Mouse (Mus musculus) ES-E14 (cell line): ENCODE measurements around the gene Lpar3. TPM values are rescaled to one million over a fixed set of nuclear protein-coding genes. Genes with fewer than 3 reads are reported as not detected.
"Not testable (repeated sequence)": the region's sequence is repeated elsewhere in the genome, so short reads cannot be mapped to it uniquely, and the experiment has no call there.

Source experiments
- DNase-seq: peaks from one replicate; pipeline ENCODE4 v3.0.0-alpha.2; 2013; ENCODE audit warnings: low read depth, low spot score
- H3K27ac ChIP-seq: 2 replicates; pipeline ENCODE4 v1.5.1; 2012; ENCODE audit warnings: low read depth, mild to moderate bottlenecking, low read length, moderate library complexity, mixed read lengths; ENCODE audit not compliant: poor library complexity, insufficient read depth, severe bottlenecking
- H3K36me3 ChIP-seq: 2 replicates; pipeline ENCODE4 v1.6.1; 2012; ENCODE audit warnings: mild to moderate bottlenecking, low read length, moderate library complexity, mixed read lengths; ENCODE audit not compliant: control insufficient read depth, poor library complexity, insufficient read depth, severe bottlenecking
- H3K4me1 ChIP-seq, 2 experiments: fragments of 150-350 bp in 1 of 2; sonication (generic) in 1 of 2; 2 replicates each; pipeline ENCODE4 v1.6.1; 2012; ENCODE audit warnings: low read length in 2 of 2, mild to moderate bottlenecking in 1 of 2, mixed read lengths in 1 of 2; ENCODE audit not compliant: control insufficient read depth in 2 of 2, insufficient read depth in 2 of 2, poor library complexity in 1 of 2
- H3K4me3 ChIP-seq, 2 experiments: fragments of 150-350 bp in 1 of 2; sonication (generic) in 1 of 2; 2 replicates each; pipeline ENCODE4 v1.5.1; 2012; ENCODE audit warnings: low read length in 2 of 2, low read depth in 1 of 2, mild to moderate bottlenecking in 1 of 2, mixed read lengths in 1 of 2; ENCODE audit not compliant: insufficient read depth in 1 of 2, poor library complexity in 1 of 2, severe bottlenecking in 1 of 2
- H3K9ac ChIP-seq: 2 replicates; pipeline ENCODE4 v1.6.1; 2012; ENCODE audit warnings: low read depth, mild to moderate bottlenecking, low read length, mixed read lengths; ENCODE audit not compliant: poor library complexity, insufficient read depth, severe bottlenecking
- H3K9me3 ChIP-seq: fragments of 150-350 bp; sonication (generic); 2 replicates; pipeline ENCODE4 v1.6.1; 2012; ENCODE audit warnings: low read depth, mild to moderate bottlenecking, low read length; ENCODE audit not compliant: control insufficient read depth, insufficient read depth
- CHD2 ChIP-seq: IDR thresholded peaks from 2 replicates; pipeline ENCODE4 v1.6.1; 2014; ENCODE audit warnings: mild to moderate bottlenecking, low read depth, low read length, inconsistent platforms
- HCFC1 ChIP-seq: IDR thresholded peaks from 2 replicates; pipeline ENCODE4 v1.6.1; 2012; ENCODE audit warnings: low read length, inconsistent platforms, borderline replicate concordance; ENCODE audit not compliant: insufficient read depth
- MAFK ChIP-seq: IDR thresholded peaks from 2 replicates; pipeline ENCODE4 v1.6.1; 2014; ENCODE audit warnings: mild to moderate bottlenecking, low read depth, low read length, inconsistent platforms; ENCODE audit not compliant: insufficient read depth
- ZC3H11A ChIP-seq: IDR thresholded peaks from 2 replicates; pipeline ENCODE4 v1.6.1; 2012; ENCODE audit warnings: low read depth, mild to moderate bottlenecking, inconsistent platforms, low read length, borderline replicate concordance
- ZNF384 ChIP-seq: IDR thresholded peaks from 2 replicates; pipeline ENCODE4 v1.6.1; 2012; ENCODE audit warnings: low read depth, low read length, inconsistent platforms
- in situ Hi-C, 2 experiments: fragments of 600-800 bp; cut with MboI; formaldehyde crosslinking; loops; one replicate each; pipeline ENCODE4 v1.15.1; 2025; ENCODE audit warnings: low sequenced_read_pairs in 2 of 2, inconsistent platforms in 1 of 2; ENCODE audit not compliant: unreplicated experiment in 2 of 2
- total RNA-seq: library from RNA; depleted of rRNA; stranded (reverse); fragments of 300-350 nt; gene quantifications from 2 replicates; pipeline ENCODE4 v1.2.3, GENCODE M21; 2012

Gene Lpar3
- total RNA-seq, 1 experiment, result 0.89 TPM

DNA sequence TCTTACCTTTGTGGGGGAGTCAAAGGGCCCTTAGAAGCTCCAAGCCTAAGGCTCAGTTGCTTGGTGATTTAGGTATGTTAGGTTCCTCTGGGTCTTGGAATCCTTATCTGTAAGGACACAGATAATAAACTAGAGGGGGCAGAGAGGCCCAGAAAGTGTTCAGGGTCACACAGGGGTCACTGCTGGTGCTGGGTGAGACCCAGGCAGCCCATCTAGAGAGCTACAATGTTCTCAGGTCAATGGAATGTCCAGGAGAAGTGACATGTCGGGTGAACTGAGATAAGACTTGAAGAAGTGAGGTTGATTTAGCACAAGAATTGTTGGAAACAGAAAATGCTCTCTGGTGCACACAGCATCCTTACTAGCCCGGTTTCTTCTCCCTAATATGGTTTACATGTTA lies 16.4 kb upstream of the Lpar3 start:
- H3K9me3 ChIP-seq, result no peaks in the 10 kb centered on the region
- TF ChIP-seq HCFC1, result no peak
- TF ChIP-seq MAFK, result no peak
- TF ChIP-seq CHD2, result no peak
- TF ChIP-seq ZC3H11A, result no peak
- no peak for TF ChIP-seq ZNF384
- DNase-seq, result no peak

DNA sequence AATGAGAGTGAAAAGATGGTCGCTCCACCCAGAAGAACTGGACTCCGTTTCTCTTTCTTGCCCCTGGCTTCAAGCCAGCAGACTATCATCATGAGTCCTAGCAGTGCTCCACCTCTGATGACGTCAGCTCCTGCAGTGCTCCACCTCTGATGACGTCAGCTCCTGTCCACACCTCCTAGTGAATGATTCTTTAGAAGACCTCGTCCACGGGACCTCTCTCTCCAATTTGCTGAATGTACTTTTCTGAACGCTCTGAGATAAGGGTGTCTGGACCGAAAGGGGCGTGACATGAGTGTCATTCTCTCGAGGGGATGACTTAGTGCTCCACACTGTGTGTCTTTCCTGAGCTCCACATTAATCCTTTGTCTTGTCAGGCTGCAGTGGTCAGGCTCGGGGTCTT lies 15.5 kb upstream of the Lpar3 start:
- no peak overlapping the region for H3K4me3 ChIP-seq
- DNase-seq, result no peak
- H3K9me3 ChIP-seq, result no peaks in the 10 kb centered on the region
- in situ Hi-C loops, result no loop called here
- H3K9ac ChIP-seq, result no peak overlapping the region
- TF ChIP-seq ZC3H11A, result no peak
- no peak for TF ChIP-seq HCFC1
- TF ChIP-seq CHD2, result no peak
- no peak for TF ChIP-seq MAFK
- TF ChIP-seq ZNF384, result no peak
- no peaks in the 10 kb centered on the region for H3K36me3 ChIP-seq
- H3K27ac ChIP-seq, result no peak overlapping the region
- no peaks in the 10 kb centered on the region for H3K4me1 ChIP-seq

More for the DNA sequence above, 16.4 kb upstream of the Lpar3 start:
- in situ Hi-C loops, result no loop called here
- H3K9ac ChIP-seq, result no peak overlapping the region
- no peak overlapping the region for H3K27ac ChIP-seq
- H3K4me3 ChIP-seq, result no peak overlapping the region
- no peaks in the 10 kb centered on the region for H3K4me1 ChIP-seq
- H3K36me3 ChIP-seq, result no peaks in the 10 kb centered on the region

DNA sequence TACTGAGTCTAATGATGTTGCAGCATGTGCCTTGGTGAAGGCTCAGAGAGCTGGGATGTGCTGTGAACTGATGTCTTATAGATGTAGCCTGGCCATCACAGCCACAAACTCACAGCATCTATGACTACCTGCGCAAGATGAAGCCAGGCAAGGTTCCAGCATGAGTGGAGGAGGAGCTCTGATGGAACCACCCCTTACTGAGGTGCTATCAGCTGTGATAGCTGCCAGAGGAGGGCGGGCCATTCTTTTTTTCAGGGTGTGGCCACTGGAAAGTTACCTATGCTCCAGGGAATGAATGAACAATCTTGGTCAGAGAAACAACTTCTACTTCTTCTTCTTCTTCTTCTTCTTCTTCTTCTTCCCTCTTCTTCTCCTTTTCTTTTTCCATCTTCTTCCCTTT lies 14.1 kb upstream of the Lpar3 start:
- H3K4me3 ChIP-seq, result no peak overlapping the region
- H3K9me3 ChIP-seq, result no peaks in the 10 kb centered on the region
- no peak overlapping the region for H3K9ac ChIP-seq
- TF ChIP-seq CHD2 (no peak), ZC3H11A (no peak), ZNF384 (no peak), MAFK (no peak), HCFC1 (no peak)
- no peak for DNase-seq
- no peaks in the 10 kb centered on the region for H3K4me1 ChIP-seq
- H3K27ac ChIP-seq, result no peak overlapping the region
- in situ Hi-C loops, result no loop called here
- no peaks in the 10 kb centered on the region for H3K36me3 ChIP-seq

DNA sequence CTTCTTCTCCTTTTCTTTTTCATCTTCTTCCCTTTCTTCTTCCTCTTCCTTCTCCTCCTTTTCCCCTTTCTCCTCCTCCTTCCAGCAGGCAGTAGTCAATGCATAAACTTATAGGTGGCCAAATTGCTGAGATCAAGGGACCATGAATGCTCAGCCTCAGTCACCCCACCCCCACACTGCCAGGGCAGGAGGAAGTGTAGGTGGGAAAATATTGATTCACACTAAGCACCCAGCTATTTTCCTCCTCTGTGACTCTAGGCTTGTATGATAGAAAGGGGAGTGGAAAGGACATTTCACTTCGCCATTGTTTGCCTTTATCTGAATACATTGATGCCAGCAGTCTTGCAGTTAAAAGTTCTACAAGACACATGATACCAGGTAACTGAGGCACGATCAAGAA lies 13.3 kb upstream of the Lpar3 start:
- TF ChIP-seq CHD2, result no peak
- no peak for TF ChIP-seq HCFC1
- no peak for TF ChIP-seq ZC3H11A
- TF ChIP-seq ZNF384, result no peak
- no peak for TF ChIP-seq MAFK
- Histone ChIP-seq H3K27ac (no peak overlapping the region), H3K4me3 (no peak overlapping the region), H3K9ac (no peak overlapping the region), H3K4me1 (no peaks in the 10 kb centered on the region), H3K36me3 (no peaks in the 10 kb centered on the region), H3K9me3 (no peaks in the 10 kb centered on the region)
- DNase-seq, result no peak
- in situ Hi-C loops, result no loop called here

GRCm38 (mm10) chr3:146209759-146210158 lies 11.0 kb upstream of the Lpar3 start:
- H3K9ac ChIP-seq, DNase-seq, H3K27ac ChIP-seq, H3K4me1 ChIP-seq, in situ Hi-C loops, H3K36me3 ChIP-seq, H3K9me3 ChIP-seq, H3K4me3 ChIP-seq: not testable (repeated sequence)
